Mouse (Mus musculus): ENCODE data around the gene Olfr385.
"Not testable (repeated sequence)": the region's sequence is repeated elsewhere in the genome, so short reads cannot be mapped to it uniquely, and the experiment has no call there.

Olfr385 gene

GRCm38 (mm10) chr11:73592908-73593307 is at the start of gene Olfr385:
TSS of gene Olfr385 (minus strand) at chr11:73593008.
- DNase-seq: no peak

GRCm38 (mm10) chr11:73598294-73598693 is 5.5 kb upstream of the Olfr385 start, which contains the start of gene Olfr384:
TSS of gene Olfr384 (plus strand) at chr11:73598594.
- DNase-seq: no peak

GRCm38 (mm10) chr11:73583188-73583587 is 9.6 kb downstream of the Olfr385 start:
- not testable (repeated sequence) for DNase-seq

GRCm38 (mm10) chr11:73579871-73580270 is 12.9 kb downstream of the Olfr385 start:
- DNase-seq: no peak
